Mouse (Mus musculus): ENCODE data around the gene Padi4. TPM values are rescaled to one million over a fixed set of nuclear protein-coding genes. Genes with fewer than 3 reads are reported as not detected.
A peak's percentile ranks its signal among the peaks of the same experiment; 100 is the strongest.

Padi4 gene
- total RNA-seq, 1 experiment, result 2.1 TPM

DNA sequence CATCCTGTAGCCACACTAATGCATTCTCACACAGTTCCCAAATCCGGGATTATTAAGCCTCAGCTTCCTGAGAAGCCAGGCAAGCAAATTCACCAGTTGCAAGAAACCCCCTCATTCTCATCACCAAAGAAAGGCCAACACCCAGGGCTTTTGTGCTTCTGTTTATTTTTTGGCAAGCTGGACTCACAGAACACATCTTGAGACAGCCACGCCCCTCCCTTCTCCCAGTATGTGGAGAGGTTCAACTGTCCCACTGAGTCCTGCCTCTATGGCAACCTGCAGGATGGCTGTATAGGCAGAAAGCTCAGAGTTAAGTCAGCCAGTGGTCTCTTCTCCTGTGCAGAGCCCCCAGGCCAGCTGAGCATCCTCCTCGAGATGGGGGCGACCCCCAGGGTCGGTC, 11.2 kb upstream of the Padi4 start:
- DNase-seq (ENCODE audit: low read depth, low spot score), result no peak
- Histone ChIP-seq H3K4me1 (ENCODE audit: control insufficient read depth in 2 of 2, insufficient read depth in 2 of 2, low read length in 2 of 2, poor library complexity in 1 of 2) (no peaks in the 10 kb centered on the region), H3K36me3 (ENCODE audit: control insufficient read depth, insufficient read depth, low read length, poor library complexity, severe bottlenecking) (no peaks in the 10 kb centered on the region), H3K9me3 (ENCODE audit: control insufficient read depth, insufficient read depth, low read depth, low read length) (no peaks in the 10 kb centered on the region), H3K9ac (ENCODE audit: insufficient read depth, low read depth, low read length, poor library complexity, severe bottlenecking) (no peak overlapping the region), H3K27ac (ENCODE audit: insufficient read depth, low read depth, low read length, poor library complexity, severe bottlenecking) (no peak overlapping the region), H3K4me3 (ENCODE audit: insufficient read depth in 1 of 2, low read depth in 1 of 2, low read length in 2 of 2, poor library complexity in 1 of 2, severe bottlenecking in 1 of 2) (no peak overlapping the region)
- in situ Hi-C loops (cut with MboI; ENCODE audit: low sequenced_read_pairs in 2 of 2, unreplicated experiment in 2 of 2), result no loop called here
- TF ChIP-seq HCFC1 (IDR thresholded peaks at IDR 0.05; ENCODE audit: borderline replicate concordance, insufficient read depth, low read length) (no peak), ZNF384 (IDR thresholded peaks at IDR 0.05; ENCODE audit: low read depth, low read length) (no peak), ZC3H11A (IDR thresholded peaks at IDR 0.05; ENCODE audit: borderline replicate concordance, low read depth, low read length) (no peak), MAFK (IDR thresholded peaks at IDR 0.05; ENCODE audit: insufficient read depth, low read depth, low read length) (no peak), CHD2 (IDR thresholded peaks at IDR 0.05; ENCODE audit: low read depth, low read length) (no peak)

GRCm38 (mm10) chr4:140784292-140784945, 10.4 kb upstream of the Padi4 start:
- TF ChIP-seq ZC3H11A (IDR thresholded peaks at IDR 0.05; ENCODE audit: borderline replicate concordance, low read depth, low read length) (no peak), ZNF384 (IDR thresholded peaks at IDR 0.05; ENCODE audit: low read depth, low read length) (no peak), MAFK (IDR thresholded peaks at IDR 0.05; ENCODE audit: insufficient read depth, low read depth, low read length) (no peak), CHD2 (IDR thresholded peaks at IDR 0.05; ENCODE audit: low read depth, low read length) (no peak), HCFC1 (IDR thresholded peaks at IDR 0.05; ENCODE audit: borderline replicate concordance, insufficient read depth, low read length) (peak; percentile 72; the same call in 1 of the 2 replicates)

GRCm38 (mm10) chr4:140782821-140783220, 8.8 kb upstream of the Padi4 start:
- no peak for DNase-seq (ENCODE audit: low read depth, low spot score)
- H3K27ac ChIP-seq (ENCODE audit: insufficient read depth, low read depth, low read length, poor library complexity, severe bottlenecking), result no peak overlapping the region
- in situ Hi-C loops (cut with MboI; ENCODE audit: low sequenced_read_pairs in 2 of 2, unreplicated experiment in 2 of 2), result no loop called here
- TF ChIP-seq ZNF384 (IDR thresholded peaks at IDR 0.05; ENCODE audit: low read depth, low read length) (no peak), MAFK (IDR thresholded peaks at IDR 0.05; ENCODE audit: insufficient read depth, low read depth, low read length) (no peak), CHD2 (IDR thresholded peaks at IDR 0.05; ENCODE audit: low read depth, low read length) (no peak), HCFC1 (IDR thresholded peaks at IDR 0.05; ENCODE audit: borderline replicate concordance, insufficient read depth, low read length) (no peak), ZC3H11A (IDR thresholded peaks at IDR 0.05; ENCODE audit: borderline replicate concordance, low read depth, low read length) (no peak)
- no peaks in the 10 kb centered on the region for H3K36me3 ChIP-seq (ENCODE audit: control insufficient read depth, insufficient read depth, low read length, poor library complexity, severe bottlenecking)
- H3K4me3 ChIP-seq (ENCODE audit: insufficient read depth in 1 of 2, low read depth in 1 of 2, low read length in 2 of 2, poor library complexity in 1 of 2, severe bottlenecking in 1 of 2), result no peak overlapping the region
- H3K9ac ChIP-seq (ENCODE audit: insufficient read depth, low read depth, low read length, poor library complexity, severe bottlenecking), result no peak overlapping the region
- H3K9me3 ChIP-seq (ENCODE audit: control insufficient read depth, insufficient read depth, low read depth, low read length), result no peaks in the 10 kb centered on the region
- H3K4me1 ChIP-seq (ENCODE audit: control insufficient read depth in 2 of 2, insufficient read depth in 2 of 2, low read length in 2 of 2, poor library complexity in 1 of 2), result no peaks in the 10 kb centered on the region

More at GRCm38 (mm10) chr4:140784292-140784945, 10.4 kb upstream of the Padi4 start:
- Histone ChIP-seq H3K27ac (ENCODE audit: insufficient read depth, low read depth, low read length, poor library complexity, severe bottlenecking) (no peak overlapping the region), H3K9ac (ENCODE audit: insufficient read depth, low read depth, low read length, poor library complexity, severe bottlenecking) (no peak overlapping the region), H3K4me3 (ENCODE audit: insufficient read depth in 1 of 2, low read depth in 1 of 2, low read length in 2 of 2, poor library complexity in 1 of 2, severe bottlenecking in 1 of 2) (no peak overlapping the region), H3K9me3 (ENCODE audit: control insufficient read depth, insufficient read depth, low read depth, low read length) (no peaks in the 10 kb centered on the region), H3K4me1 (ENCODE audit: control insufficient read depth in 2 of 2, insufficient read depth in 2 of 2, low read length in 2 of 2, poor library complexity in 1 of 2) (no peaks in the 10 kb centered on the region), H3K36me3 (ENCODE audit: control insufficient read depth, insufficient read depth, low read length, poor library complexity, severe bottlenecking) (no peaks in the 10 kb centered on the region)
- DNase-seq (ENCODE audit: low read depth, low spot score), result no peak
- in situ Hi-C loops (cut with MboI; ENCODE audit: low sequenced_read_pairs in 2 of 2, unreplicated experiment in 2 of 2), result no loop called here

DNA sequence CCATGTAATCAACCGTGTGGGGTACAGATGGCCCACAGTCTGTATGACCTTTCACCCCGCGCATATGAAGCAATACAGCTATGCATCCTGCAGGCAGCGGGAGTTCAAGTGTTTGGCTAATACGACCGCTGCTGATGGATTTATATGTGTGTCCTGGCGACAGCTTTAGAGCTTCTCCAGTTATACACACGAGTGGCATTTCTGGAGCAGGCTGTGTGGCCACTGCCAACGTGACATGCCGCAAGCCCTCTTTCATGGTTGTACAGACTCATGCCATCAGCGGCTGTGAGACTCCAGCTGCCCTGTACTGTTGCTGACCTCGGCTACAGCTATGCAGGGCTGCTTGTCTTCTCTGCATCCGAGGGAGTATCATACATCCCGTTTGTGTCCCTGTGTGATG, 6.5 kb upstream of the Padi4 start:
- no peaks in the 10 kb centered on the region for H3K36me3 ChIP-seq (ENCODE audit: control insufficient read depth, insufficient read depth, low read length, poor library complexity, severe bottlenecking)
- no peak overlapping the region for H3K9ac ChIP-seq (ENCODE audit: insufficient read depth, low read depth, low read length, poor library complexity, severe bottlenecking)
- no peak overlapping the region for H3K4me3 ChIP-seq (ENCODE audit: insufficient read depth in 1 of 2, low read depth in 1 of 2, low read length in 2 of 2, poor library complexity in 1 of 2, severe bottlenecking in 1 of 2)
- H3K4me1 ChIP-seq (ENCODE audit: control insufficient read depth in 2 of 2, insufficient read depth in 2 of 2, low read length in 2 of 2, poor library complexity in 1 of 2), result no peaks in the 10 kb centered on the region
- H3K27ac ChIP-seq (ENCODE audit: insufficient read depth, low read depth, low read length, poor library complexity, severe bottlenecking), result no peak overlapping the region
- H3K9me3 ChIP-seq (ENCODE audit: control insufficient read depth, insufficient read depth, low read depth, low read length), result no peaks in the 10 kb centered on the region
- in situ Hi-C loops (cut with MboI; ENCODE audit: low sequenced_read_pairs in 2 of 2, unreplicated experiment in 2 of 2), result no loop called here
- no peak for DNase-seq (ENCODE audit: low read depth, low spot score)
- TF ChIP-seq HCFC1 (IDR thresholded peaks at IDR 0.05; ENCODE audit: borderline replicate concordance, insufficient read depth, low read length) (no peak), CHD2 (IDR thresholded peaks at IDR 0.05; ENCODE audit: low read depth, low read length) (no peak), ZC3H11A (IDR thresholded peaks at IDR 0.05; ENCODE audit: borderline replicate concordance, low read depth, low read length) (no peak), ZNF384 (IDR thresholded peaks at IDR 0.05; ENCODE audit: low read depth, low read length) (no peak), MAFK (IDR thresholded peaks at IDR 0.05; ENCODE audit: insufficient read depth, low read depth, low read length) (no peak)
